32 mouse cellular contexts compared by ENCODE assay signal in genomic region chr11:61004781-61005180, GRCm38 (mm10). TPM values are rescaled to one million over a fixed set of nuclear protein-coding genes. Genes with fewer than 3 reads are reported as not detected.
DNase-seq lines count a peak whose midpoint lies in the region; ATAC-seq and TF ChIP-seq lines count a peak whose summit lies in the region.
"Had no signal": no experiment of that assay in that cellular context is flagged by ENCODE, and none has a peak within 500 bp of the region (broad histone marks: within the 10 kb centered on the region; RNA-seq: fewer than 3 reads in every experiment).

No protein-coding gene starts in this region.

- H3K9me3 ChIP-seq in hindbrain, embryonic 12.5 days (replicated peaks) = no peaks in the 10 kb centered on the region
- no peaks in the 10 kb centered on the region for H3K9me3 ChIP-seq in hindbrain, embryonic 16.5 days (ENCODE audit: control insufficient read depth, low read length)
- no peaks in the 10 kb centered on the region for H3K9me3 ChIP-seq in stomach, embryonic 16.5 days (replicated peaks; ENCODE audit: control insufficient read depth, low read length)
- no peaks in the 10 kb centered on the region for H3K9me3 ChIP-seq in stomach, postnatal 0 days (ENCODE audit: control insufficient read depth, low read length)
- H3K9me3 ChIP-seq: embryonic facial prominence, embryonic 12.5 days; forebrain, embryonic 10.5 days; heart, embryonic 12.5 days; kidney, embryonic 15.5 days; limb, embryonic 13.5 days; lung, embryonic 15.5 days; midbrain, embryonic 12.5 days had no signal

- WGBS in hindbrain, embryonic 12.5 days = 67% methylated on average over 5 of the region's 5 CpGs
- WGBS in hindbrain, embryonic 16.5 days = 58% methylated on average over 5 of the region's 5 CpGs
- 63% methylated on average over 5 of the region's 5 CpGs for WGBS in stomach, embryonic 16.5 days
- 69% methylated on average over 5 of the region's 5 CpGs for WGBS in stomach, postnatal 0 days

- no peak overlapping the region for H3K4me3 ChIP-seq in hindbrain, embryonic 12.5 days
- no peak overlapping the region for H3K4me3 ChIP-seq in hindbrain, embryonic 16.5 days (ENCODE audit: low read length)
- no peak overlapping the region for H3K4me3 ChIP-seq in stomach, embryonic 16.5 days (replicated peaks; ENCODE audit: low read length)
- H3K4me3 ChIP-seq in stomach, postnatal 0 days (ENCODE audit: low read depth, low read length) = no peak overlapping the region
- H3K4me3 ChIP-seq: embryonic facial prominence, embryonic 12.5 days; forebrain, embryonic 10.5 days; gastrocnemius, adult 2 months; heart, embryonic 12.5 days; kidney, embryonic 15.5 days; left cerebral cortex, adult 2 months; limb, embryonic 13.5 days; lung, embryonic 15.5 days; midbrain, embryonic 12.5 days had no signal

- TF ChIP-seq CTCF in stomach, postnatal 0 days (IDR thresholded peaks at IDR 0.05; ENCODE audit: low read depth) = no peak

- no peak for DNase-seq in stomach, postnatal 0 days (ENCODE audit: low spot score)
- DNase-seq in R1 (ENCODE audit: low read depth, low spot score) = peak; percentile 33
- no peak for DNase-seq in layer of hippocampus, postnatal 36 days
- DNase-seq: adrenal gland, adult 2 months; adrenal gland, postnatal 36 days; B cell, adult 2 months; cerebellum, adult 8-10 months; cerebellum, postnatal 36 days; gastrocnemius, adult 2 months; gastrocnemius, postnatal 36 days; heart, adult 18-20 months; kidney, adult 18-20 months had no signal

- no peak overlapping the region for H3K9ac ChIP-seq in hindbrain, embryonic 12.5 days
- no peak overlapping the region for H3K9ac ChIP-seq in hindbrain, embryonic 16.5 days (ENCODE audit: low read depth, low read length)
- H3K9ac ChIP-seq in stomach, embryonic 16.5 days (ENCODE audit: low read length) = no peak overlapping the region
- no peak overlapping the region for H3K9ac ChIP-seq in stomach, postnatal 0 days (ENCODE audit: low read length)
- H3K9ac ChIP-seq: embryonic facial prominence, embryonic 12.5 days; heart, embryonic 12.5 days; kidney, embryonic 15.5 days; limb, embryonic 13.5 days; lung, embryonic 15.5 days; midbrain, embryonic 12.5 days had no signal

- H3K27ac ChIP-seq in hindbrain, embryonic 12.5 days = 0 out of 2 replicates have a peak overlapping the region, but pooled peaks have one; percentile 8
- H3K27ac ChIP-seq in hindbrain, embryonic 16.5 days (ENCODE audit: low read depth, low read length) = no peak overlapping the region
- peak overlapping the region; percentile 4; the same call in 1 of the 2 replicates for H3K27ac ChIP-seq in stomach, embryonic 16.5 days (ENCODE audit: low read length)
- H3K27ac ChIP-seq in stomach, postnatal 0 days (replicated peaks) = no peak overlapping the region
- H3K27ac ChIP-seq: gastrocnemius, adult 2 months; kidney, embryonic 15.5 days; left cerebral cortex, adult 2 months; limb, embryonic 13.5 days; lung, embryonic 15.5 days; midbrain, embryonic 12.5 days had no signal

- H3K4me1 ChIP-seq in hindbrain, embryonic 12.5 days = peaks cover 16% of the 10 kb centered on the region; the same call in 1 of the 2 replicates
- H3K4me1 ChIP-seq in hindbrain, embryonic 16.5 days (ENCODE audit: control insufficient read depth, insufficient read depth, low read depth, low read length) = no peaks in the 10 kb centered on the region; the same call in 1 of the 2 replicates
- no peaks in the 10 kb centered on the region for H3K4me1 ChIP-seq in stomach, embryonic 16.5 days (ENCODE audit: control insufficient read depth, insufficient read depth, low read length)
- no peaks in the 10 kb centered on the region for H3K4me1 ChIP-seq in stomach, postnatal 0 days (replicated peaks; ENCODE audit: control insufficient read depth, insufficient read depth)

- ATAC-seq in hindbrain, embryonic 12.5 days (ENCODE audit: low FRiP score) = no peak
- ATAC-seq in hindbrain, embryonic 16.5 days = no peak
- no peak for ATAC-seq in stomach, embryonic 16.5 days (ENCODE audit: insufficient read depth, low FRiP score)
- ATAC-seq in stomach, postnatal 0 days (ENCODE audit: low FRiP score, low TSS enrichment) = no peak
- ATAC-seq in erythroblast, adult 5-6 weeks (replicated peaks; ENCODE audit: low FRiP score, poor library complexity, severe bottlenecking) = no peak
- ATAC-seq: activated CD4-positive, CD25-positive, alpha-beta regulatory T cell, adult 4 months; forebrain, embryonic 16.5 days had no signal

- no peaks in the 10 kb centered on the region for H3K27me3 ChIP-seq in hindbrain, embryonic 12.5 days
- H3K27me3 ChIP-seq in hindbrain, embryonic 16.5 days (replicated peaks; ENCODE audit: control insufficient read depth, insufficient read depth, low read length) = no peaks in the 10 kb centered on the region
- H3K27me3 ChIP-seq in stomach, embryonic 16.5 days (ENCODE audit: control insufficient read depth, insufficient read depth, low read length) = no peaks in the 10 kb centered on the region
- no peaks in the 10 kb centered on the region for H3K27me3 ChIP-seq in stomach, postnatal 0 days (ENCODE audit: control insufficient read depth, insufficient read depth, low read length)
- H3K27me3 ChIP-seq: kidney, embryonic 15.5 days; limb, embryonic 13.5 days; lung, embryonic 15.5 days had no signal

- no peak overlapping the region for H3K4me2 ChIP-seq in hindbrain, embryonic 12.5 days (replicated peaks)
- H3K4me2 ChIP-seq in hindbrain, embryonic 16.5 days (ENCODE audit: low read length) = no peak overlapping the region
- no peak overlapping the region for H3K4me2 ChIP-seq in stomach, embryonic 16.5 days (ENCODE audit: low read depth, low read length)
- no peak overlapping the region for H3K4me2 ChIP-seq in stomach, postnatal 0 days (replicated peaks; ENCODE audit: low read depth)
- H3K4me2 ChIP-seq: embryonic facial prominence, embryonic 12.5 days; heart, embryonic 12.5 days; kidney, embryonic 15.5 days; limb, embryonic 13.5 days; liver, embryonic 11.5 days; lung, embryonic 15.5 days; midbrain, embryonic 12.5 days had no signal

- no peak for TF ChIP-seq EP300 in stomach, postnatal 0 days (optimal IDR thresholded peaks at IDR 0.05)

- no peaks in the 10 kb centered on the region for H3K36me3 ChIP-seq in hindbrain, embryonic 12.5 days
- H3K36me3 ChIP-seq in hindbrain, embryonic 16.5 days (ENCODE audit: control insufficient read depth, insufficient read depth, low read length) = no peaks in the 10 kb centered on the region
- no peaks in the 10 kb centered on the region for H3K36me3 ChIP-seq in stomach, embryonic 16.5 days (ENCODE audit: control insufficient read depth, insufficient read depth, low read length)
- H3K36me3 ChIP-seq in stomach, postnatal 0 days (ENCODE audit: control insufficient read depth, insufficient read depth, low read length) = no peaks in the 10 kb centered on the region
- H3K36me3 ChIP-seq: embryonic facial prominence, embryonic 12.5 days; forebrain, embryonic 10.5 days; heart, embryonic 12.5 days; kidney, embryonic 15.5 days; limb, embryonic 13.5 days; lung, embryonic 15.5 days; midbrain, embryonic 12.5 days had no signal

RNA-seq across cellular contexts. Expression of gene Kcnj12, which starts 17.6 kb away (rescaled TPM):
- 2.7 and 3.2 TPM in 2 replicates for polyA plus RNA-seq in hindbrain, embryonic 12.5 days (2016; fragmentation: Nextera tagmentation; extraction: Ambion mirVana)
- 4.2 and 4.3 TPM in 2 replicates for polyA plus RNA-seq in hindbrain, embryonic 16.5 days (2015; fragmentation: Nextera tagmentation; extraction: Ambion mirVana)
- 0.41 and 0.93 TPM in 2 replicates for polyA plus RNA-seq in stomach, embryonic 16.5 days (2015; fragmentation: Nextera tagmentation; extraction: Ambion mirVana)
- 0.59 and 0.77 TPM in 2 replicates for polyA plus RNA-seq in stomach, postnatal 0 days (2015; fragmentation: Nextera tagmentation; extraction: Ambion mirVana)
- 1 to 10 TPM; 6.0 to 6.9 TPM for total RNA-seq in layer of hippocampus, postnatal 36 days (2021)
- not detected in 2 replicates for total RNA-seq in erythroblast, adult 5-6 weeks (2015; ENCODE audit: low replicate concordance)
- not detected in 2 replicates for total RNA-seq in erythroblast, adult 5-6 weeks (2017; ENCODE audit: low replicate concordance)
- total RNA-seq: hematopoietic stem cell, adult 5-6 weeks; megakaryocyte progenitor cell, adult 5-6 weeks; MEL; monocyte, adult 5-6 weeks; neutrophil, adult 5-6 weeks had no signal
- polyA plus RNA-seq: activated CD4-positive, CD25-positive, alpha-beta regulatory T cell, adult 4 months; liver, embryonic 11.5 days had no signal

Comparison
In these comparisons a context has a peak if more than half of its experiments do, and no peak if none do; other contexts are left out.
1. H3K27ac ChIP-seq: peak in hindbrain, embryonic 12.5 days (single experiment) and stomach, embryonic 16.5 days (single experiment); none in hindbrain, embryonic 16.5 days (single experiment) and stomach, postnatal 0 days (single experiment).